Mouse (Mus musculus) embryonic fibroblast, embryonic 13.5 days (primary cell): Measurements from ENCODE around the gene Trpc1. TPM values are rescaled to one million over a fixed set of nuclear protein-coding genes. Genes with fewer than 3 reads are reported as not detected.
A peak's percentile ranks its signal among the peaks of the same experiment; 100 is the strongest.

ENCODE experiments used
- H3K27ac ChIP-seq: 2 replicates; pipeline ENCODE4 v1.5.1; 2012; ENCODE audit warnings: low read length, control low read depth, inconsistent platforms; ENCODE audit not compliant: insufficient read depth
- H3K4me1 ChIP-seq: 2 replicates; pipeline ENCODE4 v1.6.1; 2011; ENCODE audit warnings: low read length; ENCODE audit not compliant: control insufficient read depth, insufficient read depth
- H3K4me3 ChIP-seq: 2 replicates; pipeline ENCODE4 v1.5.1; 2011; ENCODE audit warnings: mild to moderate bottlenecking, control low read depth, low read length; ENCODE audit not compliant: insufficient read depth
- CTCF ChIP-seq: IDR thresholded peaks from 2 replicates; pipeline ENCODE4 v1.5.1; 2011; ENCODE audit warnings: mild to moderate bottlenecking, control low read depth, low read length, moderate library complexity, borderline replicate concordance; ENCODE audit not compliant: insufficient read depth
- POLR2A ChIP-seq: IDR thresholded peaks from 2 replicates; pipeline ENCODE4 v1.6.1; 2011; ENCODE audit warnings: low read depth, mild to moderate bottlenecking, control low read depth, low read length, moderate library complexity
- polyA plus RNA-seq: library from polyadenylated mRNA; stranded (reverse); fragments of >200 nt; gene quantifications from 2 replicates; pipeline ENCODE4 v1.2.4, GENCODE M21; 2011; ENCODE audit warnings: low read depth; ENCODE audit not compliant: missing spikeins, insufficient read length

Trpc1 gene
- polyA plus RNA-seq, result 7.1 and 9.6 TPM in 2 replicates

- Histone ChIP-seq H3K27ac (no peak within 1 kb of the TSS), H3K4me1 (no peaks in the 10 kb centered on the region), H3K4me3 (peak within 1 kb of the TSS; percentile 51)
- no peak for TF ChIP-seq CTCF
- peak; percentile 84 for TF ChIP-seq POLR2A
These were observed at the start of gene Trpc1 for GRCm38 (mm10) chr9:95750037-95750511. Trpc1 (minus strand) TSS chr9:95750375.

DNA sequence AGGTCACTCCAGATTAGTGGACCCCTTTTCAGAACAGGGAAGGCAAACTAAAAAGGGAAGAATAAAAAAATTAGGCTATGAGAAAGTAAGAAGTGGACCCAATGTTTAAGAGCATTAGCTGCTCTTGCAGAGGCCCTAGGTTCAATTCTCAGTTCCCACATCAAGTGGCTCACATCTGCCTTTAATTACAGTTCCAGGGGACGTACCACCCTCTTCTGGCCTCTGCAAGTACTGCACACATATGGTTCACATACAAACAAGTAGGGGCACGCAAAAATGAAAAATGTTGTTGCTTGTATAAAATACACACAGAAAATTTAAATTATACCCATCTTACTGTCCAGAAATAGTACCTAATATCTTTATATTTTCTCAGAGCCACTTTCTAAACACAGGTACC is 46.1 kb upstream of the Trpc1 start:
- no peak overlapping the region for H3K27ac ChIP-seq
- H3K4me3 ChIP-seq, result no peak overlapping the region
- TF ChIP-seq POLR2A (no peak), CTCF (no peak)
- no peaks in the 10 kb centered on the region for H3K4me1 ChIP-seq

GRCm38 (mm10) chr9:95795844-95796243 is 45.7 kb upstream of the Trpc1 start:
- H3K27ac ChIP-seq, result 0 out of 2 replicates have a peak overlapping the region, but pooled peaks have one; percentile 12
- no peaks in the 10 kb centered on the region for H3K4me1 ChIP-seq
- TF ChIP-seq CTCF (no peak), POLR2A (no peak)
- H3K4me3 ChIP-seq, result no peak overlapping the region

DNA sequence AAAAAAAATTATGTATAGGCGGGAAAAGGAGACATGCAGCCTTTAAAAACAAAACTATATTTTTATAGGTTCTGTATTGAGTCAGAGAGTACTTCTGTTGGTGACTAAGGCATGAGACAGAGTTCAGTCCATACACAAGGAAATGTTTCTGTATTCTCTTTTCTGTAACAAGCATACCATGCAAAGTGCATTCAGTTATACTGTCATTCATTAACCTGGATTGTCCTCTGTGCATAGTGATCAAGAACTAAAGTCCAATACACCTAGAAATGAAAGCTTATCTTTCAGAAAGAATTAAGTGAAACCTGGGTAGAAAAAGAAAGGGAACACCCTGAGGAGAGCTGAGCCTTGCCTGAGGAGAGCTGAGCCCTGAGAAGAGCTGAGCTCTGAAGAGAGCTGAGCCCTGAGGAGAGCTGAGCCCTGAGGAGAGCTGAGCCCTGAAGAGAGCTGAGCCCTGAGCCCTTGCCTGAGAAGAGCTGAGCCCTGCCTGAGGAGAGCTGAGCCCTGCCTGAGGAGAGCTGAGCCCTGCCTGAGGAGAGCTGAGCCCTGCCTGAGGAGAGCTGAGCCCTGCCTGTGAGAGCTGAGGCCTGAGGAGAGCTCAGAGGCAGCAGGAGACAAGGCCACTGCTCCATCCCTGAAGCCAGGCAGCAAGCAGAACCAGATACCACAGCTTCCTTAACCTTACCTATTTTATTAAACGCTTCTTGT is 45.1 kb upstream of the Trpc1 start:
- Histone ChIP-seq H3K4me3 (no peak overlapping the region), H3K27ac (0 out of 2 replicates have a peak overlapping the region, but pooled peaks have one; percentile 12), H3K4me1 (no peaks in the 10 kb centered on the region)
- TF ChIP-seq POLR2A, result no peak
- no peak for TF ChIP-seq CTCF

GRCm38 (mm10) chr9:95793986-95794744 is 44.0 kb upstream of the Trpc1 start:
- TF ChIP-seq CTCF (no peak), POLR2A (no peak)
- no peak overlapping the region for H3K4me3 ChIP-seq
- H3K4me1 ChIP-seq, result no peaks in the 10 kb centered on the region
- H3K27ac ChIP-seq, result no peak overlapping the region

- Histone ChIP-seq H3K27ac (no peak overlapping the region), H3K4me1 (no peaks in the 10 kb centered on the region), H3K4me3 (no peak overlapping the region)
- TF ChIP-seq CTCF, result no peak
These were observed 34.8 kb upstream of the Trpc1 start for GRCm38 (mm10) chr9:95784888-95785511.

GRCm38 (mm10) chr9:95783646-95784293 is 33.6 kb upstream of the Trpc1 start:
- Histone ChIP-seq H3K4me1 (no peaks in the 10 kb centered on the region), H3K4me3 (no peak overlapping the region), H3K27ac (no peak overlapping the region)
- no peak for TF ChIP-seq POLR2A
- no peak for TF ChIP-seq CTCF

- Histone ChIP-seq H3K4me1 (no peaks in the 10 kb centered on the region), H3K27ac (no peak overlapping the region), H3K4me3 (no peak overlapping the region)
- no peak for TF ChIP-seq CTCF
- TF ChIP-seq POLR2A, result no peak
These were observed 21.5 kb upstream of the Trpc1 start for GRCm38 (mm10) chr9:95771671-95772070.

DNA sequence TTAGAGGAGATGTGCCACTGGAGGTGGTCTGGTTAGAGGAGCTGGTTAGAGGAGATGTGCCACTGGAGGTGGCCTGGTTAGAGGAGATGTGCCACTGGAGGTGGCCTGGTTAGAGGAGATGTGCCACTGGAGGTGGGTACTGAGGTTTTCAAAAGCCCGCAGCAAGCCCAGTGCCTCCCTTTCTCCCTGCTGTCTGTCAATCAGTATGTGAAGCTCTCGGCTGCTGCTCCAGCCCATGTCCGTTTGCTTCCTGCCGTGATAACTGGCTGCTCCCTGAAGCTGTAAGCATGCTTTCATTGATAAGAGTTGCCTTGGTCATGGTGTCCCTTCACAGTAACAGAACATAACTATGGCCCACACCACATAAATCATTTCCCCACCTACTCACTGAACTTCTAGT is 13.0 kb upstream of the Trpc1 start:
- H3K27ac ChIP-seq, result no peak overlapping the region
- H3K4me3 ChIP-seq, result no peak overlapping the region
- no peaks in the 10 kb centered on the region for H3K4me1 ChIP-seq
- TF ChIP-seq CTCF, result no peak
- TF ChIP-seq POLR2A, result no peak

DNA sequence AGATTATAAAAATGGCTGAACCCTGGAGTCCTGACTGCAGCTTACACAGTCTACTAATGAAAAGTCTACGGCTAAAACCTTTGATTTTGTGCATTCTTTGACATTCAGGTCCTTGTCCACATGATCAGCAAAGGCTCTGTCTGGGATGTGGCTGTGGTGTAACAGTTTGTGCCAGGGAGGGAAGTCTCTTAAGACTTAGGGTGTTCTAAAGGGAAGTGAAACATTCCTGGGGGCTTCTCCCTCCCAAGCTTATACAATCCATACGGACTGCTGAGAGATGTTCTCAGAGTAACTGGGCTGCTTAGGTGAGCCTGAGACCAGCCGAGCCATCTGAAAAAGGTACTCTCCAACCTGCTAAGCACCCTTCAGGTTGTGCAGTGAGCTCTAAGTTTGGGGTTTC is 12.1 kb upstream of the Trpc1 start:
- Histone ChIP-seq H3K4me1 (no peaks in the 10 kb centered on the region), H3K27ac (no peak overlapping the region), H3K4me3 (no peak overlapping the region)
- no peak for TF ChIP-seq CTCF
- TF ChIP-seq POLR2A, result no peak
